Mouse (Mus musculus) liver, embryonic 14 days (tissue): ENCODE measurements around the gene Gstp3. TPM values are rescaled to one million over a fixed set of nuclear protein-coding genes. Genes with fewer than 3 reads are reported as not detected.

Experiments used
- polyA plus RNA-seq: library from polyadenylated mRNA; depleted of rRNA; stranded (reverse); fragments of >200 nt; gene quantifications from 2 replicates; pipeline ENCODE4 v1.2.3, GENCODE M21; 2012; rRNA removed

The Gstp3 gene
- polyA plus RNA-seq: 54.9 and 71.8 TPM in 2 replicates

DNA sequence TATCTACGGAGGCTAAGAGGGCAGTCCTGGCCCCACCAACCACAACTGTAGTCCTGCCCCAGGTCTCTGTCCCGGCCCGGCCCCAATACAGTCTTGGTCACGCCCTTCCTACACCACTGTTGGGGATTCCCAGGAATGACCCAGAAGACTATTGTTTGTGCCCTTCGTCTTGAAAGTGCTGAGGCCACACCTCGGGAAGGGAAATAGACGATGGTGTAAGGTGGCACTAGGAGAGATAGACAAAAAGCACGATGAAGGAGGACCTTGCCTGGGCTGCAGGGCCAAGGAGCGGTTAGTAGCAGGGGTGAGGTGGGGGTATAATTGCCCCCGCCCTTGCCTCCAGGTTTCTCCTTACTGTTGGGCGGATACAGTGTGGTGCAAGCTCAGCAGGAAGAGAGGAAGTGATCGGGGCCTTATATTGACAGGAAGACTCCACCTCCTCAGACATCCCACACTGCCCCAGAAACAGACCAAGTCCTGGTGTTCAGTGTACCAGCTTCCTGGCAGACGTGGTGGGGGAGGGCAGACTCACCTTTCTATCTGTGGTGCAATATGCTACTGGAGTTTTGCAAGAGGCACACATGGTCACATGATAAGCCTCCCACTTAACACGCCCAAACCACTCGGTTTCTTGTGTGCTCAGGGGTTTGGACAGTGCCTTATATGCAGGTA lies at the start of gene Gstp3:
TSS of gene Gstp3 (minus strand) at position 501 of the 672 bp plus-strand sequence.

DNA sequence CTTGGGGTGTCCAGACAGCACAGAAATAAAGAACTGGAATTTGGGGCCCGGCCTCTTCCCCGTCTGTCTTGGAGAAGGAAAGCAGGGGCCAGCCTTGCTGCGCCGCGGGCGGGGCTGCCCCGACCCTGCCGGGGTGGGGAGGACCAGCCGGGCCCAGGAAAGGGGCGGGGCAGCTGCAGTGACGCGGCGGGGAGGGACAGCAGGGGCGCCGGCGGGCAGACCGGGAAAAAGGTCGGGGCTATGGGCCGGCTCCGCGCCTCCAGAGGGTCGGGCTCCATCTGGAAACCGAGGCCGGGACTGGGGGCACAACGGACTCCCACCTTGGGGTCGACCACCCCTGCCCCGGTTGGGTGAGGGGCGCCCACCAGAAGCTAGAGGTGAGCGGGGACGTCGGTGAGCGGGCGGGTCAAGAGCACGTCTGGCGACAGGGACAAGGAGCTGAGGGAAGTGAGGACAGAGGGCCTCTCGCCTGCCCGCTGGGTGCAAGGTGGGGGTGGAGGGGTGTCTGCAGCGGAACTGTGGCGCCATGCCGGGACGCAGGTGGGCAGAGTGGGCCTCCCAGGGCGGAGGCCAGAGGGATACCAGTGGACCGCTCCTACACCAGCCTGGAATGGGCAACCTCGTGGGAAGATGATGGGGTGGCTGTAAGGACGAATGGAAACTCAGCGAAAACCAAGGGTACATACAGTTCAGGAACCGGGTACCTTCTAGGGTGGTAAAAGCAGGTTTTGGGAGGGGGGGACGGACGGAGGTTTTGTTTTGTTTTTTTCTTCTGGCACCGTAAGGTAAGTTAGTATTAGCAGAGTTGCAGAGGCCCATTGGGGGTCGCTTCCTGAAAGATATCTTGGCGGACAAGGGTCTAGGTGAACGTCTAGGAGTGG lies 40.7 kb upstream of the Gstp3 start, which contains the start of gene Pitpnm1:
TSS of gene Pitpnm1 (plus strand) at position 162 of the 881 bp plus-strand sequence.

DNA sequence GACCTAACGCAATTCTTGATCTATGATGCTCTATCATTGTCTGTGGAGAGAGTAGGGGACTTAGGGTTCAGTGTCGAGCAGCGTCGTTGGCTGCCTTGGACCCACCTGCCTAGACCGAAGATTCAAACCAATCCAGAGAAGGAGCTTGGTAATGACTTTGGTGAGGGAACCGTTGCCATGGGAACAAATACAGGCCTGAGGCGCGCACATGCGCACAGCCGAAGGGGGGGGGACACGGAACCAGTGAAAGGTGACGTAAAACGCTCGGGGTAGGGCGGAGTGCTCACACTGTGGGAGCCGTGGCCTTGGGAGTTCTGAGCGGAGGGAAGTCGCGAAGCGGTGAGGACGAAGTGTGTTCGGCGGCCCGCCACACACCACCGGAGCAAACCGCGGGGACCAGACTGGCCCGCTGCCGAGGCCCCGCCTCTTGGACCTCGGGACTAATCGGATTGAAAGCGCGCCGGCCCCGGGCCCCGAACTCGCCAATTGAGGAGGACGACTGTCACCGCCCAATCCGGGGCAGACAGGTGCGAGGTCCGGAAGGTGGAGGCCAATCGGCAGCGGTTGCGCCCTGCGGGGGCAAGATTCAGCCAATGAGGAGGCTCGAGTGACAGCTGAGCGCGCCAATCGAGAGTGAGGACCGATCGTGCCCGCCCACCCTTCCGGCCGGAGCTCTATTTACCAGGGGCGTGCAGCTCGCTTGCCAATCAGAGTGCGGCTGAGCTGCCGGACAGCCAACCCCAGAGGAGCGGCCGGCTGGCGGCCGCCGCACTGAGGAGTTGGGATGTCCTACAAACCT lies 37.5 kb upstream of the Gstp3 start, which contains the start of gene Cdk2ap2:
TSS of gene Cdk2ap2 (plus strand) at position 541 of the 799 bp plus-strand sequence.

GRCm38 (mm10) chr19:4081394-4081793 lies 22.0 kb upstream of the Gstp3 start, which contains the start of gene Cabp2:
Cabp2 (plus strand) TSS chr19:4081578.

DNA sequence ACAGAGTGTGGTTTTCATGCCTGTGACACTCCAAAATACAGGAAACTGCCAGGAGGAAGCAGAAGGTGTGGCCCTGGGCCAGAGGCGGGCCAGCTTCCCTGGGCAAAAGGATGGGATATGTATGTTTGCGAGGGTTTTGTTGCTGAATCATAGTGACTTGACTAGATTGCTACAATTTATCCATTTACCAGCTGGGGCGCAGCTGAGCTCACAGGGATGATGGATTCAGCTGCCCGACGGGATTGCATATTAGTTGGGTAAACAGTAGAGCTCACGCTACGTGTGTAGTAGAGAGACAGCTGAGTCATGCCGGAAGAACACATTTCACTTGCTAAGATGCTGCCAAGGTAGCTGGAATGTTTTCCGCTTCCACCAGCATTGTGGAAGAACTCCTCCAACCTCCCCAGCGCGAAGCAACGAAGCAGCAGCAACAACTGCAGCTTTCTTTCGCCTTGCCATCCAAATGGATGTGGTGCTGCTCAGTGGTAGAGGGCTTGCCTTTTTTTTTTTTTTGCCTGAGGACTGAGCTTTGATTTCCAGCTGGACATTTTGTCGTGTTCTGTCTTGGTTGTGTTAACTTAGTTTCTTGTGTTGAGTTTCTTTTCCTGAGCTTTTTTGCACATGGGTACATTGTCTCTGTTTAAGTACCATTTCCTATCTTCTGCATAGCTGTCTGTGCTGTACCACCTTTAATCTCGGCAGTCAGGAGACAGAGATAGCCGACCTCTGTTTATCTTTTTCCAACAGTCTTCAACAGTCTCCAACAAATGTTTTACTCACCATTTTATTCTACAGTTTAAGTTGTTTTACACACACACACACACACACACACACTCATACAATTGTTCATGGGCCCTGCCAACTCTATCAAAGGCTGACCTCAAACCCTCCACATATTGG lies 13.2 kb downstream of the Gstp3 start, which contains the start of gene Gstp2:
TSS of gene Gstp2 (minus strand) at position 58 of the 900 bp plus-strand sequence.

GRCm38 (mm10) chr19:4037788-4038232 lies 21.6 kb downstream of the Gstp3 start, which contains the start of gene Gstp1:
Gstp1 (minus strand) TSS chr19:4037985.

DNA sequence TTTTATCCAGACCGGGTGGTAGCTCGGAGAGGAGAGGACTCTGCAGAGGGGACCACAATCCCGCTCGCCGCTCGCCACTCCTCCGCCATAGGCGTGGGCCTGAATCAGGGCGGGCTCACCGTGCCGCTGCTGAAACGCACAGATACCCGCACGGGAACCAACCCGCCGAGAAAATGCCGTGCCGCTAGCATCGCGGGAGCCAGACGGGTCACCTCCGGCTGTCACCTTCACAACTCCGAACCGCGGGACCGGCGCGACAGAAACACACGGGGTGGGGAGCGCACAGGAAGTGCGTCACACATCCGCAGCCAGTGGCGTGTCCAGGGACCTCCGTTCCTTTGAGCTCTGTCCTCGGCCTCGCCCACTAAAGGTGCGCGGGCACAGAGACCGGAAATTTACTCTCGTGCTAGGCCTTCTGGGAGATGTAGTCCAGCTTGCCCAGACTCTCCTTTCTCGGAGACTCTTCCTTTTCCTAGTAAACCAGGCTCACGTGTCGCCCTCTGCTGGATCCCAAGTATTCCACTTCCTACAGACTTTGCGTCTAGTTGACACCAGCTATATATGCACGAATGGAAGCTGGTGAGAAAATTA lies 46.8 kb downstream of the Gstp3 start, which contains the start of gene Ndufv1:
TSS of gene Ndufv1 (minus strand) at position 375 of the 591 bp plus-strand sequence.

Other genes starting within 250 kb of the Gstp3 start
- 14.7 and 17.5 TPM in 2 replicates for gene Chka, start 207.8 kb downstream of the Gstp3 start, polyA plus RNA-seq
- gene Tcirg1, start 152.4 kb downstream of the Gstp3 start, polyA plus RNA-seq: 44.9 and 50.6 TPM in 2 replicates
- 113 and 127 TPM in 2 replicates for gene Ndufs8, start 146.8 kb downstream of the Gstp3 start, polyA plus RNA-seq
- 2.7 and 3.6 TPM in 2 replicates for gene Aldh3b1, start 129.8 kb downstream of the Gstp3 start, polyA plus RNA-seq
- 15.5 and 20.9 TPM in 2 replicates for gene Unc93b1, start 124.4 kb downstream of the Gstp3 start, polyA plus RNA-seq
- gene Aldh3b3, start 100.9 kb downstream of the Gstp3 start, polyA plus RNA-seq: 0.02 TPM in 1 of 2 replicates, not detected in the other
- 0.29 and 0.64 TPM in 2 replicates for gene Aldh3b2, start 87.2 kb downstream of the Gstp3 start, polyA plus RNA-seq
- 8.6 and 11.4 TPM in 2 replicates for gene Acy3, start 73.0 kb downstream of the Gstp3 start, polyA plus RNA-seq
- gene Tbx10, start 66.8 kb downstream of the Gstp3 start, polyA plus RNA-seq: 0.29 and 0.55 TPM in 2 replicates
- gene Nudt8, start 59.0 kb downstream of the Gstp3 start, polyA plus RNA-seq: 2.0 and 3.6 TPM in 2 replicates
- gene Gm49405, start 58.9 kb downstream of the Gstp3 start, polyA plus RNA-seq: 0.59 and 0.60 TPM in 2 replicates
- 1.4 and 1.5 TPM in 2 replicates for gene Doc2g, start 56.3 kb downstream of the Gstp3 start, polyA plus RNA-seq
- 79.3 and 86.8 TPM in 2 replicates for gene Ndufv1, start 46.8 kb downstream of the Gstp3 start, polyA plus RNA-seq
- gene Gstp1, start 21.6 kb downstream of the Gstp3 start, polyA plus RNA-seq: 225 and 279 TPM in 2 replicates
- 6.6 and 8.4 TPM in 2 replicates for gene Gstp2, start 13.5 kb downstream of the Gstp3 start, polyA plus RNA-seq
- 0.23 and 0.25 TPM in 2 replicates for gene Cabp2, start 22.0 kb upstream of the Gstp3 start, polyA plus RNA-seq
- 46.8 and 54.8 TPM in 2 replicates for gene Cdk2ap2, start 37.6 kb upstream of the Gstp3 start, polyA plus RNA-seq
- 5.4 and 6.1 TPM in 2 replicates for gene Pitpnm1, start 40.4 kb upstream of the Gstp3 start, polyA plus RNA-seq
- 36.6 and 38.9 TPM in 2 replicates for gene Aip, start 66.3 kb upstream of the Gstp3 start, polyA plus RNA-seq
- not detected in 2 replicates for gene Gpr152, start 80.2 kb upstream of the Gstp3 start, polyA plus RNA-seq
- gene Cabp4, start 84.5 kb upstream of the Gstp3 start, polyA plus RNA-seq: 0.08 and 0.10 TPM in 2 replicates
- 50.4 and 60.2 TPM in 2 replicates for gene Coro1b, start 89.0 kb upstream of the Gstp3 start, polyA plus RNA-seq
- 12.2 and 12.5 TPM in 2 replicates for gene Ptprcap, start 94.0 kb upstream of the Gstp3 start, polyA plus RNA-seq
- 16.1 and 20.9 TPM in 2 replicates for gene Rps6kb2, start 103.8 kb upstream of the Gstp3 start, polyA plus RNA-seq
- 0.32 and 0.41 TPM in 2 replicates for gene Carns1, start 115.9 kb upstream of the Gstp3 start, polyA plus RNA-seq
- 2.6 and 3.0 TPM in 2 replicates for gene Tbc1d10c, start 131.7 kb upstream of the Gstp3 start, polyA plus RNA-seq
- 200 and 246 TPM in 2 replicates for gene Ppp1ca, start 132.5 kb upstream of the Gstp3 start, polyA plus RNA-seq
- gene Rad9a, start 142.1 kb upstream of the Gstp3 start, polyA plus RNA-seq: 18.8 and 20.8 TPM in 2 replicates
- 0.97 and 1.0 TPM in 2 replicates for gene Clcf1, start 154.7 kb upstream of the Gstp3 start, polyA plus RNA-seq
- not detected in 2 replicates for gene AC109138.7, start 154.8 kb upstream of the Gstp3 start, polyA plus RNA-seq
- gene Pold4, start 172.3 kb upstream of the Gstp3 start, polyA plus RNA-seq: 12.3 and 14.6 TPM in 2 replicates
- 2.1 and 2.8 TPM in 2 replicates for gene Ssh3, start 209.6 kb upstream of the Gstp3 start, polyA plus RNA-seq
- gene Ankrd13d, start 223.6 kb upstream of the Gstp3 start, polyA plus RNA-seq: 0.88 and 1.0 TPM in 2 replicates
- gene Grk2, start 246.7 kb upstream of the Gstp3 start, polyA plus RNA-seq: 28.2 and 29.9 TPM in 2 replicates